Mouse (Mus musculus) MEL-GATA-1-ER (cell line): ENCODE measurements around the gene Tmc5.

Experiments used
- DNase-seq: peaks from one replicate; pipeline ENCODE4 v3.0.0-alpha.2; 2012; ENCODE audit warnings: low read depth; ENCODE audit errors: extremely low read depth

Tmc5 gene

DNA sequence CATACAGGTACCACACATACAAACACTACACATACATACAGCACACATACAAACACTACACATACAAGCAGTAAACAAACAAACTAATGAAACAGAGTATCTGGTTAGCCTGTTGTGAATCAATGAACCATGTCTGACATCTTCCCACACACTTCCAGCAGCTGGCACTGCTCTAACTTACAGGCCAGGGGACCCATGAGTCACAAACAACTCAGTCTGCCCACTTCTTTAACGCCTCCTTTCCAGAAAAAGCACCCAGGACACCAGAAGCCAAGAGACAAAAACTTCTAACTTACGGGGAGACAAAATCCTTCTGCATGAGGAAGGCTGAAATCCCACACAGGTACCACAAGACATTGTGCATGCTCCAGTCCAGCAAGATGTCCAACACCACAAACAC lies 94.2 kb downstream of the Tmc5 start:
- DNase-seq = no peak

DNA sequence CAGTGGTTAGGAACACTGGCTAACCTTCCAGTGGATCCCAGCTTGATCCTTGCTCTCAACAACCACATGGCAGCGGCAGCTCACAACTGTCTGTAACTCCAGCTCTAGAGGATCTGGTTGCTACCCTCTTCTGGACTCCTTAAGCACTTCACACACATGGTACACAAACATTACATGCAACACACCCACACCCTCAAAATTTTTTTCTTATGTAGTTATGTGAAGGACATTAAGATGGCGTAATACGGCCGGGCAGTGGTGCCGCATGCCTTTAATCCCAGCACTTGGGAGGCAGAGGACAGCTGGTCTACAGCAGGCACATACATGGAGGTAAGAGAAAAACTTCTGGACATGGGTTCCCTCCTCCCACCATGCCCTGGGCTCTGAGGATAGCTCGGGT lies 99.0 kb downstream of the Tmc5 start:
- no peak for DNase-seq

DNA sequence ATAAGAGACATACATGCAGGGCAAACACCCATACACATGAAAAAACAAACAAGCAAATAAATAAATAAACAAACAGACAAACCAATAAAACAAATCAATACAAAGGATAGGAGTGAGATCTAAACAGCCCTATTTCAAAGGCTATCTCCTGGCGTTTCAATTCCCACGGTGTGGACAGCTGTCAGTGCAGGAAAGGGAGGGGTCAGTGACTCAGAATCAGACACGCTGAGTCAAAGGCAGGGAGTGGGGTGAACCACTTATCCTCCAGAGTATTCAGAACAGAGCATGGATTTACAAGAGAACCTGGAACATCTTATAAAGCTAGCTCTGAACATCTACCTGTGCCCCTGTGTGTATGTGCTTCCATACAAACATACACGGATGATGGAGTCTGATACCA lies 100.1 kb downstream of the Tmc5 start:
- DNase-seq = no peak

DNA sequence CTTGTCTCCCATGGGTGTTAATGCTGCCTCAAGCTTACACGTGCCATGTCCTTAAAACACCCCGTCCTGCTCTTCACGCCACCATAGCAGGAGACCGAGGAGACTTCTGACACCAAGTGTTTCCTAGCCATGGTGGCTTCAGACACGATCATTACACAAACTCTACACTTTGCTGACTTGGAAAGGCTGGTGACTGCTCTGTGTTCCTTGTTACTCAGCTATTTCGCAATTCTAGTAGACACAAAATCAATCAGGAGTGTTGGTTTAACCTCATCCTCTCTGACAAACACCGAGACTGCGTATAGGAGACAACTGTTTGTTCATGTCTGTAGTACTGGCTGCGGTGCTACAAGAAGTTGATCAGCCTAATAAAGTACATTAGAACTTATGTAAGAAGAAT lies 101.8 kb downstream of the Tmc5 start:
- DNase-seq = no peak

DNA sequence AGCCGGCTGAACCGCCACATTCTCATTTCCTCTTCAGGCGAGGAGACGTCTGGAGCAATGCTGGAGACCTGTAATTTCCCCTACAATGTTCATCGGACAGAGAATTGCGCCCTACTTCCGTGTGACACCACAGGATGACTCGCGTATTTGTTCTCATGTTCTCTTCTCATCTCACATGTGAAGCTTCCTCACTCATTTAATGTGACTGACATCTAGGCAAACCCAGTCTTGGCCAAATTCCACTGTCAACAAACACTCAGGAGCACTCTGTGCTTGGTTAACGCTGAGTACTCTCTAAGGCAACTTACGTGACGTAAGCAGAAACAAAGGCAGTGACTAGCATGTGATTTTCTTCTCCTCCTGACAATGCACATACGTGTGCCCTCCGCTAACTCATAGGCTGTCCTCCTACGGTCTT lies 106.1 kb downstream of the Tmc5 start:
- DNase-seq = no peak

DNA sequence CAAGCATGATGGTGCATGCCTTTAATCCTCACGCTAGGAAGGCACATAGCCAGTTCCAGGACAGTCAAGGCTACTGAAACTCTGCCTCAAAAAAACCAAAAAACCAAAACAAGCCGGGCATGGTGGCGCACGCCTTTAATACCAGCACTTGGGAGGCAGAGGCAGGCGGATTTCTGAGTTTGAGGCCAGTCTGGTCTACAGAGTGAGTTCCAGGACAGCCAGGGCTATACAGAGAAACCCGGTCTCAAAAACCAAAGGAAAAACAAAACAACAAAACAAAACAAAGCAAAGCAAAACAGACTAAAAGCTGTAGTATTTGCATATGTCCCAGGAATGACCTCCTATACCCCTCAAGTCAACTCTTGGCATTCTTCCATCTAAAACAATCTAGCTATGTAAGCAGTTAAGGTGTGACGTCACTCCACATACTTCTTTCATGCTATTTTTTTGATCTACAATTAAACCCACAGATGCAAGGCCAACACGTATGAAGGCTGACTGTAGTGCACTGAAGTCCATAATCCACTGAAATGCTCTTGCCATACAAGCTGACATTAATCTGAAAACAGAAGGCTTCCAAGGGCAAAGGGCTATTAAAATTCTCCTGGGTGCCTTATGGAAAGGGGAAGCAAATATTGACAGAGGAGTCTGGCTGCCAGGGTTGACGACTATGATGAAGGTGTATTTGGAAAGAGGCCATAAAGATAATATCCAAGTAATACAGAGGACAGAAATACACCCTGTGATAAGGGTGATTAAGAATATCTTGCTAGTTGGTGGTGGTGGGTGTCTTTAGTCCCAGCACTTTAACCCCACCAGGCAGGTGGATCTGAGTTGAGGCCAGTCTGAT lies 107.1 kb downstream of the Tmc5 start:
- DNase-seq = peak; percentile 39

DNA sequence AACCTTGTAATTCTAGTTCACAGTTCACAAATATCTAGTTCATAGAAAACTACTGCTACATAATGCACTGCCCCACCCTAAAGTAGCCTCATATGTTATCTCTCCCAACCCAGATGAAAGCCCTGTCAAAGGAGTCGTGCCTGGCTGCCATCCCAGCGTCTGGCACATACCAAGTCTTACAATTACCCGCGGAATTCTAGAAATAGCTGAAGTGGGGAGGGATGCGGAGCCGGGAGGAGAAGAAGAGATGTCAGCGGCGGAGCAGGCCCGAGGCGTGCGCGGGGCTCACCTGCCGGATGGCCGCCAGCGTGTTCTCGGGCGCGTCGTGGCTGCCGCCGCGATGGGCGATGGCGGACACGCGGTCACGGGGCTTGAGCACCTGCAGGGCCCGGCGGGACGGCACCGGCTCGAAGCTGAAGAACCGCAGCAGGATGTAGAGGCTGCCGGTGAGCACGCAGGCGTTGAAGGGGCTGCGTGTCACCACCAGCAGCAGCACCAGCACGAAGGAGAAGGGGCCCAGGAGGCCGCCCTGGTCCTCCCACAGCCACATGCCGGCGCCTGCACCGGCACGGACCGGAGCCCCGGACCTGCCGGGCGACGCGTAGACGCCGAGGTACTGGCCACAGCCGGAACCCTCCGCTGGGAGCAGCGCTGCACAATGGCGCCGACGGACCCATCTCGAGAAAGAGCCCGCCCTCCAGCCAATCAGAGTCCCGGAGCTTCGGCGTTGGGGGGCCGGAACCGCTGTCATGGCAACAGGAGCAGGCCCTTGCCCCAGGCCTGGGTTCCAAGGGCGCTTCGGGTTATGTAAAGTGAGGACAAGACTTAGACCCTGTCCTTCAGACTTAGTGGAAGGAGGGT lies 108.2 kb downstream of the Tmc5 start, which contains the start of gene Gde1:
TSS of gene Gde1 (minus strand) at position 678 of the 861 bp plus-strand sequence.
- DNase-seq = peak; percentile 62

DNA sequence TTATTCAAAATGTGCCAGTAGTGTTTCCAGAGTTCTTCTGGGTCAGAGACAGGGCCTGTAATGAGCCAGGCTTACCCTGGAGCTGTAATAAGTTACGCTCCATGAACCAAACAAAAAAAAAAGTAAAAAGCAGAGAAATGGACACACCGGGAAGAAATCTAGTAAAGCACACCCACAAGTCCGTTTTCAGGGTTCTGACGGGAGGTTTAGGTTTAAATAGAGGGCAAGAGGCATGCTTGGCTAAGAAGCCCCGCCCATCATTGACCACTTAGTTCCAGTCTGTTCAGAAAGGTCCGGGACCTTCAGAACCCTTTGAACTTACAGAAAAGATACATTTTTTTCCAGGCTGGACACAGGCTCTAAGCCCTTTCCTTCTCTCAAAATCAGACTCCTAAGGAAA lies 109.0 kb downstream of the Tmc5 start:
- no peak for DNase-seq

DNA sequence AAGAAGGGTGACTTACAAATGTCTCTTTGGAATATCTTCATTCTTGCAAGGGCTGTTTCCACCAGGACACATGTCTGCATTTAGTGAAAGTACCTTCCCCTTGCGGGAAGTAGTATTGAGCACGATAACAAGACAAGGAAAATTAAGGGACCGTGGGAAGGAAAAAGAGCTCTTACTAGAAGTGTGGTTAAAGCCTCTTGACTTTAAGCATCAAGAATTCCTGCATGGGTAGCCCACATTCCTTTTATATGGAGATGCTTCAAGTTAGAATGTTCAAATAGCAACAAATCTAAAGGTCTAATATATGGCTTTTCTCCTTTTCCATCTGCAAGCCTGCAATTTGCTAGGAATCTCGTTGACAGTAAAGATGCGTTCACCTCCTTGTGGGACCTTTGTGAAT lies 109.4 kb downstream of the Tmc5 start:
- no peak for DNase-seq

DNA sequence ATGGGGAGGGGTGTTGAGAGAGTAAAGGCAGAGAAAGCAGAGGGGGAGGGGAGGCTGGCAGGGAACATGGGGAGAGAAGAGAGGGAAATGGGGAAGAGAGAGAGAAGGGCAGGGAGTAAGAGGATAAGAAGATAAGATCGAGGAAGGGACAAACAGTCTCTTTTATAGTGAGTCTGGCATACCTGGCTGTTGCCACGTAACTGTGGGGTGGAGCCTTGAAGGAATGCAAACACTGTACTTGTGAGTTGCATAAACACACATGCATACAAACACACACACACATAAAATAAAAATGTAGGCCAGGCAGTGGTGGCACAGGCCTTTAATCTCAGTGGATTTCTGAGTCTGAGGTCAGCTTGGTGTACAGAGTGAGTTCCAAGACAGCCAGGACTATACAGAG lies 110.1 kb downstream of the Tmc5 start:
- no peak for DNase-seq

DNA sequence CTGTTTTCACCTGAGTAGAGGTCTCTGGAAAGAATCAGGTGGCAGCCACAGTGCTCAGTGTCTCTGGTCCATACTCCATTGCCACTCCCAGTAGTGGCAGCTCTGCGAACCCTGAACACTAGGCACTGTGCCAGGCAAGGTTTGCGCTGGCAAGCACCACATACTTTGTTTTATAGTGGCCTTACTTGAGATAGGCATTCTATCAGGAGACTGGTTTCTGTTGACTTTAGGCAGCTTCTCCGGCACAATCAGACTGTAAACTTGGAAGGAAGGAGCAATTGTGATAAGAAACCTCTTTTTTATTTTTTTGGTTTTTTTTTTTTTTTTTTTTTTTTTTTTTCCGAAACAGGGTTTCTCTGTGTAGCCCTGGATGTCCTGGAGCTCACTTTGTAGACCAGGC lies 110.9 kb downstream of the Tmc5 start:
- DNase-seq = peak; percentile 38

DNA sequence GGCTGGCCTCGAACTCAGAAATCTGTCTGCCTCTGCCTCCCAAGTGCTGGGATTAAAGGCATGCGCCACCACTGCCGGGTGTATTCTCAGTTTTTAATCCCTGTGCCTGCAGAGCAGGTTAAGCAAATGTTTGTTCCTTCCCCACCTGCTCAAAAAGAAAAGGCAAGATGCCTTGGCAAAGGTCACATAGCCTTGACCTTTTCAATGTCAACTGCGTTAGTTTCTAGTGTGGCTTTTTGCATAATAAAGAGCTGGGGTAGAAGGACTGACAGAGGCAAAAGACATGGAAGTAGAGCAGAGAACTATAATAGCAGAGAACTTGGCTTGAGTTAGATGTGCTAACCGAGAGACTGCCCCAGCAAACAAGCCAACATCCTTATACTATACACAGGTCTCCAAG lies 113.7 kb downstream of the Tmc5 start:
- DNase-seq = no peak

DNA sequence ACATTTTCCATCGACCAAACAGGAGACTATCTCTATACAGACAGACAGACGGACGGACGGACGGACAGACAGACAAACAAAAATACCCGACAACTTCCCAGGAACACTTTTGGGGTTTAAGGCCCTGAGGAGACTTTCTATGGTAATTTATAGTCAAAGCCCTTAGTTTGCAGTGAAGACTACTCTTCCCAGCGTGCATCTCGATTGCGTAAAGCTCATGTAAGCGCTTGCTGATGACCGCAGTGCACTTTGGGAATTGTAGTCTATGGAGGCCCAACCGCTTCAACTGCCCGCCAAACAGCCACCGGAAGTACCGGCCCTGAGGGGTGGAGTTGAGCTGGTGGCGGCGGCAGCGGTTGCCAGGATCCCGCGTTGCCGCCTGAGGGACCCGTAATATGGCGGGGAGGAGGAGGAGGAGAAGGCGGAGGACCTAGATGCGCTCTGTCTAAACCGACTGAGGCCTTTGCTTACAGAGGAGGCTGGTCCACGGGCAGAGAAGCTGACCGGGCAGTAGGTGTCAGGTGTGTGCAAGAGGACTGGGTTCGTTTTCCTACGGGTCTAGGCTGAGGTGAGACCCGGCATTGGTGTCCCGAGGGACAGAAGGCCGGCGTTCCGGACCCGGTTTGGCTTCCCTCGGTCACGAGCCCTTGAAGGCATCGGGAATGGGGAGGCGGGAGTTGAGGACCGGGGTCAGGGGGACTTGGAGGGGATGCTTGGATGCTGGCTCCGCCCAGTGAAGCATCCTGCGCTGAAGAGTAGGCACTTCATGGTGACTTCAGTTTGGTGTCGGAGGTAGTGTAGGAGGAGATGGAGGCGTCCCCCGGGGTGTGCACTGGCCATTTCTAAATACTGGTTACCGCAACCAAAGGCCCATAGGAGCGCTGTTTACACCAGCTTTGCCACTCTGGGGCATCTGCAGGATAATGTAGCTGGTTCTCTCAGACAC lies 115.4 kb downstream of the Tmc5 start, which contains the start of gene Ccp110:
TSS of gene Ccp110 (plus strand) at position 325 of the 946 bp plus-strand sequence.
- peak; percentile 96 for DNase-seq

DNA sequence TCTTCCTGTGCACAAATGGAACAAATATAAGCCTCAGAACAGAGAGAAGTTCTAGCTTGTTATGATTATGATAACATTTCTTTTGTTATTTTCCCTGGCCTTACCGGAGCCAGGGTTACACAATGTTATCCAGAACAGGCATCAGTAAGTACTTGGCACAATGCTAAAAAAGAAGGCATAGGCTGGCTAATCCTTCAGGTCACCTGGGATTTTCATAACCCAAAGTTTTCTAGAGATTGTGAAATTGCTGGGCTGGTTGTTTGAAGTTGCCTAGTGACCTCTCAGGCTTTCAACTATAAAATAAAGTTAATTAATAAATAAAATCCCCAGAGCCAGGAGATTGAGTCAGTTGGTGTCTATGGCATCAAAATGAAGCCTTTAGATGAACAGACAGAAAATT lies 117.8 kb downstream of the Tmc5 start:
- DNase-seq = no peak

DNA sequence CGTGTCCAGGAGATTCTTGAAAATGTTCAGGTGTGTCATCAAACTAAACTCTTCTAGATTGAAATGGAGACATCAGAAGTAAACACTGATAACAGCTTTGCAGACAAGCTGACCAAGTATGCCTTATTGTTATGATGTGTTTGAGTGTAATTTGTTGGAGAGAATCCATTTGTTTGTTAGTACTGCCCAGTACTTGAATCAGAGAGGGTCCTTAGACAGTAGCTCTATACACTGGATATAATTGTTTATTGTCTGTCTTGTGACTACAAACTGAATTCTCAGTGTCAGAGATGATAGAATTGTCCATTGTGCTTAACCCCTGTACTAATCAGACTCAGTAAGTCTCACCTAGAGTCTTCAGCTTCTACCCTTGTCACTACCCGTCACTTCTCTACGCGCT lies 121.0 kb downstream of the Tmc5 start:
- DNase-seq = no peak

DNA sequence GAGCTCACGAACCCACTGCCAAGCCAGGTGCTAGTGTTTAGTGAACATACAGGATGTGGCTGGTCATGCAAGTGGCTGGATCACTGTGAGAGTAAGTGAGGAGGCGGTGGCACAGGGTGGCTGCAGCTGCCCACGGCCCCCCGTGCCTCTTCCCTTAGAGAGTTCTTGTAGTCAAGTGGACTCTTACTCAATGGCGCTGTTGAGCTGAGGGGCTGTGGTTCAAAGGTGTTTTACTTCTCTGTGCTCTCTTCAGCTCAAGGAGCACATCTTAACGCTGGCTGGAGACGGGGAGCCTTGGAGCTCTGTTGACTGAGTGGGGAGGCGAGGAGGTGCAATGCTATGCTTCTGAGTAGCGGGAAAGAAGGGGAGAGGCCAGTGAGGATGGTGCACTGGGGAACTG lies 126.8 kb downstream of the Tmc5 start:
- no peak for DNase-seq
